In the genomic region with DNA sequence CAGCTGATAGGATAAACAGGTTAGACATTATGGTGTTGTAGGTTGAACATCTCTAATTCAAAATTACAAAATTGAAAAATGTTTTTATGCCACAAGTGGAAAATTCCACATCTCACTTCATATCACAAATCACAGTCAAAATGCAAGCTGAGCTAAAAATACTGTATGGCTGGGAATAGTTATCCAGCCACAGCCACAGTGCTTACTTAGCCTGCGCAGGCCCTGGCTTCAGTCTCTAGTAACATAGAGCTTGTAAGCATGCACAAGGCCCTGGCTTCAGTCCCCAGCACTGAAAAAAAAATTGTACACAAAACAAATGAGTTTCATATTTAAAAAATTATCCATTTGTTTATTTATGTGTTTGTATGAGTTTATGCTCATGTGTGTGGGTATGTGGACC, we compare ENCODE assay signal across 20 mouse cellular contexts.
"Had no signal": no experiment of that assay in that cellular context is flagged by ENCODE, and none has a peak within 500 bp of the region (broad histone marks: within the 10 kb centered on the region; RNA-seq: fewer than 3 reads in every experiment).

No protein-coding gene starts in this region.

- DNase-seq: forebrain, postnatal 0 days; gastrocnemius, postnatal 14 days; gastrocnemius, postnatal 36 days; heart, adult 18-20 months; heart, postnatal 10 days; kidney, adult 11 months; kidney, adult 2 months; kidney, adult 9 months; kidney, postnatal 14 days; kidney, postnatal 36 days had no signal

- H3K4me3 ChIP-seq: heart, embryonic 10.5 days; heart, embryonic 12.5 days; hindbrain, embryonic 13.5 days; hindbrain, embryonic 15.5 days; kidney, embryonic 15.5 days; limb, embryonic 13.5 days; limb, embryonic 15.5 days; liver, embryonic 12.5 days had no signal

- H3K27ac ChIP-seq: heart, embryonic 10.5 days; hindbrain, embryonic 13.5 days; hindbrain, embryonic 15.5 days; hindbrain, postnatal 0 days; kidney, embryonic 15.5 days; kidney, postnatal 0 days; limb, embryonic 13.5 days; limb, embryonic 15.5 days; liver, embryonic 12.5 days had no signal
